Mouse (Mus musculus) kidney, postnatal 14 days (tissue): Measurements from ENCODE around the gene Ldhc.
"Not testable (repeated sequence)": the region's sequence is repeated elsewhere in the genome, so short reads cannot be mapped to it uniquely, and the experiment has no call there.

Source experiments
- DNase-seq: peaks from one replicate; pipeline ENCODE4 v3.0.0; 2022; ENCODE audit warnings: mixed read lengths

The Ldhc gene

DNA sequence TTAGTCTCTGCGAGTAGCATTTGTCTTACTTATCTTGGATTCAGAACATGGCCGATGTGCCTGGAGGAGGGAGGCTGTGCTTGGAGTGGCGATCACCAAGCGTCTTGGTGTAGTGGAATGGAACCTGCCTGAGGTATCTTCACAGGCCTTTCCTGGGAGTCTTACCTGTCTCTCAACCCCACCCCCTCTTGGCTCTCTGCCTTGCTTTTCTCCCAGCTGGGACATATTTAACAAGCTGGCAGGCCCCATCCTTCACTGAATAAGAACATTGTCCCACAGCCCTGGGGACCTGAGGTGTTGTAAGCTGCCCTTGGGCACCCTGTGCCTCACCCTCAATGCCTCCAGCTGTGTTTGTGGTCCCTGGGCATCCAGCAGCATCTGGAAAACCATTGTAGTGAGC is 17.4 kb upstream of the Ldhc start:
- no peak for DNase-seq

DNA sequence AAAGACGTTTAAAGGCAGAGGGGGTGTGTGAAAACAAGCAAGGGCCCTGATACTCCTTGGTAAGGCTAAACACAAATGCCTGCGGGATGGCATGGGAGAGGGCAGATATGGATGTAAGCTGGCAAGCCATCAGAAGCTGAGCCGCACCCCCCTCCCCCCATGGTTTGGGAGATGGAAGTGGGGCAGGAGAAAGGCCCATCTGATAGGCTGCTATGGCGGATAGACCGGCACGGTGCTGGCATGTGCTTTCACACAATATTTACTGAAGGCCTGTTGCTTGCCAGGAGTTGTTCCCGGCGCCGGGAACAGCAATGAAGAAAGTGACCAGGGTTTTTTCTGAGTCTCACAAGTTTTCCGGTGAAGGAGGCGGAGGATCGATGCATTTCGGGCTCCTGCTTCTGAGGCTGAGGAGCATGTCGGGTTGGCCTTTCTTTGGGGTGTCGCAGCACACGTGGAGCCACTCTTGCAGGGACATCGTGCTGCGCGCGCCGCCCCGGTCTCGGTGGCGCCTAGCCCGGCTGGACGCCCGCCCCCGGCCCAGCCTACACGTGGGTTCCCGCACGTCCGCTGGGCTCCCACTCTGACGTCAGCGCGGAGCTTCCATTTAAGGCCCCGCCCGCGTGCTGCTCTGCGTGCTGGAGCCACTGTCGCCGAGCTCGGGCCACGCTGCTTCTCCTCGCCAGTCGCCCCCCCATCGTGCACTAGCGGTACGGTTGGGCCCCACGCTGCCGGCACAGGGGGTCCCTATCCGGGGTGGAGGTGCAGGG is 15.6 kb upstream of the Ldhc start:
- DNase-seq, result peak; percentile 97

- DNase-seq, result no peak
Measured at GRCm38 (mm10) chr7:46845978-46846485, 15.0 kb upstream of the Ldhc start.

GRCm38 (mm10) chr7:46846486-46847244 is 14.3 kb upstream of the Ldhc start:
- DNase-seq, result peak; percentile 72

DNA sequence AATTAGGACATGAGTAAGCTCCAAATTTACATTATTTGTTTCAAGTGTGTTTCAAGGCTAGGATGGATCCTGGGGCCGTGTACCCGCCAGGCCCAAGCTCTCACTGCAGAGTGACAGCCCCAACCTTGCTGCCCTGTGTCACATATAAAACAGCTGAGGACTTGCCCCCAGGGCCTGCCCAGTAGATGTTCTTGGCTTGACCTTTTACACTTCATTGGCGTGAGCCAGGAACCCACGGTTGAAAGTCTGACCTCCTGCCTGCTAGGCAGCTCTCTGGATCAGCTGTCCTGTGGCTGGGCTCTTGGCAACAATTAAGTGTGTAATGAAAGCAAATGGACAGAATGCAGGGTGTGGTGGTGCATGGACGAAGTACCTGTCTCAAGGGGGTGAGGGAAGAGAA is 11.7 kb upstream of the Ldhc start:
- DNase-seq, result no peak

DNA sequence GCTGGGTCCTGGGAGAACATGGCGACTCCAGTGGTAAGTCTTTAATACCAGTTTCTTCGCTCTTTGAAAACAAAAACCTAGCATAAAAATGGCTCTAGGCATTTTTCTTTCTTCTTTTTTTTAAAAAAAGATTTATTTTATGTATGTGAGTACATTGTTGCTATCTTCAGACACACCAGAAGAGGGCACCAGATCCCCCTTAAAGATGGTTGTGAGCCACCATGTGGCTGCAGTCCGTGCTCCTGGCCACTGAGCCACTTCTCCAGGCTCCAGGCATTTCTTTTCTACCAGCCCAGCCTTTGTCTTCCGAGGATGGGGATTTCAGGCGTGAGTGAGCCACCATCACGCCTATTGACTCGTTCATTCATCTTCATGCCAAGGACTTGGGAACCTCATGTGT is 10.0 kb upstream of the Ldhc start:
- DNase-seq, result no peak

GRCm38 (mm10) chr7:46852666-46853065 is 8.3 kb upstream of the Ldhc start:
- DNase-seq, result no peak

GRCm38 (mm10) chr7:46853365-46853764 is 7.6 kb upstream of the Ldhc start:
- DNase-seq, result no peak

DNA sequence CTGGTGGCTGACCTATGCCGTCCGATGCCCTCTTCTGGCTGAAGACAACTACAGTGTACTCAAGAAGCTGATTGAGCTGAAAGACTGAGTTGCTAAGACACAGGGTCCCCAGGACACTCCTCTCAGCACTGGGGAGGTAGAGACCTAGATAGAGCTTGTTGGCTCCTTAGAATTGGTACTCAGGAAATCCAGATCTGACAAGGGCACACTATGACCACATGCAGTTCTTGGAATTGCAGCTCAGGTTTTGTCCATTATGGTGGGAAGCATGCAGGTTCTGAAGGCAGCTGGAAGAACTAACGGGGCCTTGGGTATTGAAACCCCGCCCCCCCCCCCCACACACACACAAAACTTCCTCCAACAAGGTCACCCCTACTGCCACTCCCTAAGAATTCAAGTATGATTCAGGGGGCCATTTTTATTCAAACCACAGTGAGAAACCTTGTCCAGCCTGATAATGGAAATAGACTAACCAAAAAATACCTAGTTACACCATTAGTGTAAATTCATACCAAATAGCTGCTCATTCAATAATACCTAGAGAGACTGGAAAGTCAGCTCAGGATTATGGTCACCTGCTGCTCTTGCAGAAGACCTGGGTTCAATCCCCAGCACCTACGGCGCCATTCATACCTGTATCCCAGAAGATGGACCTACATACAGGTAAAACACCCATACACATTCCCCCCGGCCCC is 5.0 kb upstream of the Ldhc start:
- no peak for DNase-seq

DNA sequence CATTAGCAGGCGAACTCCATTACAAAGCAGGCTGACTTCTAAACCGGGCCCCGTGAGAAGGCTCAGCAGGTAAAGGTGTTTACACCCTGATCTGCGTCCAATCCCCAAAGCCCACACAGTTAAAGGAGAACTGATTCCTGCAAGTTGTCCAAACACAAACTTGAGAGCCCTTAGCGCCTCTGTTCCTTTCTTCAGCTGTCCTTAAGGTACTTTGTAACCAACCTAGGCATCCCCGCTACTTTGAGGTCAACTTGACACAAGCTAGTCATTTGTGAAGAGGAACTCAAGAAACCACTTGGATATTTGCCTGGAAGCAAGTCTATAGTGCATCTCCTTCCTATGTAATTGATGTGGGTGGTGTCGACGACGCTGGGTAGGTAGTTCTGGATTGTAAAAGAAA is 3.6 kb upstream of the Ldhc start:
- DNase-seq, result no peak

- no peak for DNase-seq
Measured at GRCm38 (mm10) chr7:46859031-46859430, 2.0 kb upstream of the Ldhc start.

- DNase-seq, result no peak
Measured at GRCm38 (mm10) chr7:46871988-46872387, 11.0 kb downstream of the Ldhc start.

DNA sequence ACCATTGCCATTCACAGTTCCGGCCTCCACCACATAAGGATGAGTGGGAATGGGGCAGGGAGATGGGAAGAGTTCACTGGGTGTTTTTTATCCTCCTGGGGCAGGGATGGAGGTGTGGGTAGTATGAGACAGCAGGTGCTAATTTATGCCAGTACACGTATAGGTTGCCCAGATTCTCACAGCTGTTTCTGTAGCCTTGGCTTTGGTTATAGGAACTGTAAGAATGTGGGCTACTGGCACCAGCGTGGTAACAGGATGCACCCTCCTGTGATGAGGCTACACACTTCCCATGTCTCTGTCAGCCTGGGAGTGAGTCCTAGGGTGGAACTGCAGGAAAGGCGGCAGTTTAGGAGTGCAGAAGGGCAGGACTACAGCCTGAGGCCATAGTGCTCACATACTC is 15.8 kb downstream of the Ldhc start:
- DNase-seq, result no peak

DNA sequence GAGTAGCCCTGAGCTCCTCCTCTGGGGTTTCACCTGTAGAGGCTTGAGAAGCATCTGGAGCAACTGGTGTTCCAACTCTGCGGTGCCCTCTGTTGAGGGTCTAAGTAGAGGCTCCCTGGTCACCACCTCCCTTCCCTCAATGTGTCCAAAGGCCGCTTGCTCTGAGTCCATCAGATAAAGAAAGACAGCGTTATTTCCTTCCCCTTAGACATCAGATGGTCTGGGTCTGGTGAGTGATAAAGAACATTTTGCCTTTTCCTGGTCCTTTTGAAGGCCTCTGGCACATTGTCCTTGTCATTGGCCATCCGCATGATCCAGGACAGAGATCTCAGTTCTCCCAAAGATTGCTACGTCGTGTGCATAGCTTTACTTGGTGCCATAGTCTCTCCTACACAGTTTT is 16.3 kb downstream of the Ldhc start:
- no peak for DNase-seq

GRCm38 (mm10) chr7:46879851-46880250 is 18.8 kb downstream of the Ldhc start:
- peak; percentile 40 for DNase-seq

DNA sequence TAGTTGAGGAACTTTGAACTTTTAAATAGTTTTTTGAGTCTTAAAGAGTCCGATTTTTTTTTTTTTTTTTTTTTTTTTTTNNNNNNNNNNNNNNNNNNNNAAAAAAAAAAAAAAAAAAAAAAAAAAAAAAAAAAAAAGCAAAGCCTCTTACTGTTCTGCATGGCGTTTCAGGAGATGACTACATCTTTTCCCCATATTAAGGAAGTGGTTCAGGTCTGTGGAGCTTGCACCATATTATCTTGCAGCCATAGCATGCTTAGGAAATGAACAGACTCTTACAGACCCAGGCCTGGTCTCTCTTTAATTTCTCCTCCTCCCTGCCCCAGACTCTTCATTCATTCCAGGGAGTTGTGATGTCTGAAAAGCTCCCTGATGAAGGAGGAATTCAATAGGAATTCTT is 20.0 kb downstream of the Ldhc start:
- no peak for DNase-seq

DNA sequence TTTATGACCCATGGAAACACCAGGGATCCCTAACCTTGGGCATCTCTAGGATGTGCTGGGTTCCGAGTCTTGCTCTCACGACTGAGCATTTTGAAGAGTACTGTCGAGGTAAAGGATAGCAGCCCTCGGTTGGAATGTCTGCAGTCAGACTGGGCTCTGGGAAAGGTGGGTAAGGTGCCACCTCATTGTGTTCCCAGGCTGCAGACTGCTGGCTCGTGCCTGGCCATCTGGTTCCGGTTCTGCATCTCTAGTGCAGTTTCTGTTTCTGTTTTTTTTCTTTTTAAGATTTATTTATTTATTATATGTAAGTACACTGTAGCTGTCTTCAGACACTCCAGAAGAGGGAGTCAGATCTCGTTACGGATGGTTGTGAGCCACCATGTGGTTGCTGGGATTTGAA is 20.9 kb downstream of the Ldhc start:
- not testable (repeated sequence) for DNase-seq

DNA sequence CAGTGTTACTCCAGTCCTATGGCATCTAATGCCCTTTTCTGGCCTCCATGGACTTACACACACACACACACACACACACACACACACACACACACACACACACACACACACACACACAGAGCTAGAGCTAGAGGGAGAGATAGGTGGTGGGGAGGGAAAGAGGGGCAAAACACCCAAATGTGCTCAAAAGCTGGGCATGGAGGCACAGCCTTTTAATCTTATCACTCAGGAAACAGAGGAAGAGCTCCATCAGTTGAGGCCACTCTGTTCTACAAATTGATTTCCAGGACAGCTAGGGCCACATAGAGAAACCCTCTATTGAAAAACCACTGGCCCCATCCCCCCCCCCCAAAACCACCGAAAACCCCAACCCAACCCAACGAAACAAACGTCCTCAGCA is 22.3 kb downstream of the Ldhc start:
- DNase-seq, result no peak

- no peak for DNase-seq
Measured at GRCm38 (mm10) chr7:46895511-46895910, 34.5 kb downstream of the Ldhc start.

DNA sequence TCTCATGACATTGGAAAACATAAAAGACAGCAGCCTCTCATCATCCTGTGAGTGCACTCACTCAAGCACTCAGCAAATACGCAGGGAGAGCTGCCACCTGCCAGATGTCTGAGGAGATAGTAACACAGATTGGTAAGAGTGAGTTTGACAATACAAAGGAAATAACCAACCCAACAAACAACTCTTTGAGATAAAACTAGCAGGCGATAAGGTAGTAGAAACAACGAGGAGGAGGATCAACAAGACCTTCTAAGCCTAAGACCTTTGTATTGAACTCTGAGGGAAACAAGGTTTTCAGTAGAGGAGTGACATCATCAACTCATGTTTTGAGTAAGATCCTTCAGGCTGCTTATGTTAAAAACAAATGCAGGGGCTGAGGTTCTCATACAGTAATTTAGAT is 38.3 kb downstream of the Ldhc start:
- no peak for DNase-seq

DNA sequence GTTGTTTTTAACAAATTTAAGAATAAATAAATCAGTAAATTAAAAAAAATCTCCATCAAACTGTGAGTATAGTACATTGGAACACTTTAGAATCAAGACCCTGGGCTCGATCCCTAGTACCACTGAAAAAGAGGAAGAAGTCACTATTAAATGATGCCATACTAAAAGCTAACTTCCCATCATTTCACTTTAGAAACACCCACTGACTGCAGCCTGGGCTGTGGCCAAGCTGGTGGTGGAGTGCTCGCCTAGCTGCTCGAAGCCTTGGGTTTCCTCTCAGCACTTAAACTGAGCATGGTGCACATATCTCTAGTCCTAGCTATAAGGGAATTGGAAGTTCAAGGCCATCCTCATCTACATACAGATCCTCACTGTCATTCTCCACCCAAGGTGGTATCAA is 50.2 kb downstream of the Ldhc start:
- DNase-seq, result no peak

DNA sequence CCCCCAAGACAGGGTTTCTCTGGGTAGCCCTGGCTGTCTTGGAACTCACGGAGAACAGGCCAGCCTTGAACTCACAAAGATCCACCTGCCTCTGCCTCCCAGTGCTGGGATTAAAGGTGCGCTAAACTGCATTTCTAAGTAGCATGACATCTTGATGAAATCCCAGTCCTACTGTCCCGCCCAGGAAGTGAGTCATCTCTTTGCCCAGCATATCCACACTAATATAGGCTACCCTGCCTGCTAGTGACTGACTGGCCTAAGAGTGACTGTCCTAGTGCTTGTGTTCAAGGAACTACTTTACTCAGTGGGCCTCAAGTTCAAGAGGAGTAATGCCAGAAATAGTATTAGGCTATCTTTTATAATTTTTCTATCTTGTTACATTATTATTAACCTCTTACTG is 55.4 kb downstream of the Ldhc start:
- no peak for DNase-seq

- no peak for DNase-seq
Measured at GRCm38 (mm10) chr7:46918678-46919371, 57.8 kb downstream of the Ldhc start.
